Mouse (Mus musculus): ENCODE measurements around the gene Gm28372.

DNA sequence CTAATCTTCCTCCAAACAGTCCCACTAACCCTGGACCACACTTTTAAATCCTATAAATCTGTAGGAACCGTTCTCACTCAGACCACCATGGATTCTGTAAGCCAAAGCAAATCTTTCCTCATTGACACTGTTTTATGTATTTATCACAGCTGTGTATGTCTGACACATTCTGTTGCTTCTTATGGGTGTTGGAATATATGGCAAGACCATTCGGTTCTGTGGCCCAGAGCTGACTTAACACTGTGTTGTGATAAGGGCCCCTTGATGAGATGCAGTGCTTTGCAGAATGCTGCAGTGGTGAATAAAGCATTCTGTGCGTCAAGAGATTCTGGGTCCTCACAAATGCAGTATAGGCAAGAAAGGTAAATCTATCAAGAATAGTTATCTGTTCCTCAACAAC lies 27.1 kb downstream of the Gm28372 start:
- no peak for TF ChIP-seq CTCF (IDR thresholded peaks at IDR 0.05; ENCODE audit: extremely low read depth, insufficient read depth, insufficient read length, insufficient replicate concordance)
- TF ChIP-seq POLR2A (IDR thresholded peaks at IDR 0.05; ENCODE audit: low read depth, low read length): no peak
